Mouse (Mus musculus) left cerebral cortex, adult 8-10 months (tissue): ENCODE results near the gene Galntl6. TPM values are rescaled to one million over a fixed set of nuclear protein-coding genes. Genes with fewer than 3 reads are reported as not detected.
"Not testable (repeated sequence)": the region's sequence is repeated elsewhere in the genome, so short reads cannot be mapped to it uniquely, and the experiment has no call there.

Experiments used
- DNase-seq, 2 experiments: peaks; one replicate each; pipeline ENCODE4 v3.0.0; 2022; ENCODE audit warnings: low spot score in 2 of 2
- total RNA-seq, 4 experiments: library from RNA; stranded (reverse); gene quantifications; 2 replicates each; pipeline ENCODE4 v1.2.4; 2022

Gene Galntl6
- total RNA-seq, 4 experiments from 2014 or later, result 26.4 to 36.6 (median 28.9) TPM

GRCm38 (mm10) chr8:58606451-58606850 is 306.0 kb downstream of the Galntl6 start:
- DNase-seq, result no peak

- no peak for DNase-seq
These were observed 307.7 kb downstream of the Galntl6 start for GRCm38 (mm10) chr8:58604751-58605150.

GRCm38 (mm10) chr8:58597834-58598233 is 314.6 kb downstream of the Galntl6 start:
- no peak for DNase-seq

- DNase-seq, result no peak
These were observed 337.1 kb downstream of the Galntl6 start for GRCm38 (mm10) chr8:58575346-58575745.

- DNase-seq, result no peak
These were observed 344.4 kb downstream of the Galntl6 start for GRCm38 (mm10) chr8:58568086-58568485.

GRCm38 (mm10) chr8:58566115-58566514 is 346.3 kb downstream of the Galntl6 start:
- no peak for DNase-seq

- no peak for DNase-seq
These were observed 376.7 kb downstream of the Galntl6 start for GRCm38 (mm10) chr8:58535781-58536180.

GRCm38 (mm10) chr8:58534631-58535030 is 377.8 kb downstream of the Galntl6 start:
- DNase-seq, result no peak

- no peak for DNase-seq
These were observed 389.0 kb downstream of the Galntl6 start for GRCm38 (mm10) chr8:58523443-58523842.

- DNase-seq, result no peak
These were observed 390.5 kb downstream of the Galntl6 start for GRCm38 (mm10) chr8:58521932-58522331.

- no peak for DNase-seq
These were observed 401.9 kb downstream of the Galntl6 start for GRCm38 (mm10) chr8:58510516-58510915.

GRCm38 (mm10) chr8:58509051-58509450 is 403.4 kb downstream of the Galntl6 start:
- DNase-seq, result no peak

- DNase-seq, result no peak
These were observed 425.3 kb downstream of the Galntl6 start for GRCm38 (mm10) chr8:58487099-58487498.

- not testable (repeated sequence) for DNase-seq
These were observed 449.1 kb downstream of the Galntl6 start for GRCm38 (mm10) chr8:58463342-58463741.

GRCm38 (mm10) chr8:58442696-58443095 is 469.7 kb downstream of the Galntl6 start:
- DNase-seq, result no peak

- DNase-seq, result no peak
These were observed 494.0 kb downstream of the Galntl6 start for GRCm38 (mm10) chr8:58418481-58418880.

GRCm38 (mm10) chr8:58417551-58417950 is 494.9 kb downstream of the Galntl6 start:
- DNase-seq, result no peak

GRCm38 (mm10) chr8:58396500-58396899 is 515.9 kb downstream of the Galntl6 start:
- DNase-seq, result no peak

GRCm38 (mm10) chr8:58395879-58396278 is 516.6 kb downstream of the Galntl6 start:
- no peak for DNase-seq

- DNase-seq, result no peak
These were observed 540.1 kb downstream of the Galntl6 start for GRCm38 (mm10) chr8:58372389-58372788.

GRCm38 (mm10) chr8:58371979-58372378 is 540.5 kb downstream of the Galntl6 start:
- no peak for DNase-seq

GRCm38 (mm10) chr8:58331151-58331550 is 581.3 kb downstream of the Galntl6 start:
- DNase-seq, result peak in 1 of 2 experiments; percentile 19

GRCm38 (mm10) chr8:58313482-58313881 is 599.0 kb downstream of the Galntl6 start:
- DNase-seq, result no peak

- DNase-seq, result no peak
These were observed 621.0 kb downstream of the Galntl6 start for GRCm38 (mm10) chr8:58291487-58291886.
